Mouse (Mus musculus) B cell, adult 62 days (primary cell): ENCODE results near the gene 1110012L19Rik. TPM values are rescaled to one million over a fixed set of nuclear protein-coding genes. Genes with fewer than 3 reads are reported as not detected.

ENCODE experiments used
- total RNA-seq: library from RNA; stranded (reverse); gene quantifications from 4 replicates; pipeline ENCODE4 v1.2.4, GENCODE M21; 2023

The 1110012L19Rik gene
- 6.8 to 12.1 TPM (median 9.6 TPM) in 4 replicates for total RNA-seq

GRCm38 (mm10) chrX:70385276-70385961, at the start of gene 1110012L19Rik:
1110012L19Rik (plus strand) TSS chrX:70385877.

GRCm38 (mm10) chrX:70364661-70365613, 20.7 kb upstream of the 1110012L19Rik start, which contains the start of gene Ids:
Ids (minus strand) TSS chrX:70365084.

Other genes with a start within 250 kb of the 1110012L19Rik start
- 21.8 to 28.9 TPM (median 25.5 TPM) in 4 replicates for gene Ids, start 20.8 kb upstream of the 1110012L19Rik start, total RNA-seq
- gene Tmem185a, start 91.3 kb downstream of the 1110012L19Rik start, total RNA-seq, result 17.2 to 20.5 TPM (median 20.2 TPM) in 4 replicates